Mouse (Mus musculus): ENCODE measurements at regions not wholly inside any gene's neighbourhood (a gene's known extent, or its start where the extent isn't known, plus 50 kb on each side); places are given as distances from the start of the nearest gene placed in this dataset.

- 73% methylated on average over 6 of the region's 6 CpGs for WGBS
- no peaks in the 10 kb centered on the region for H3K27me3 ChIP-seq (ENCODE audit: control insufficient read depth, insufficient read depth, low read length)
- H3K36me3 ChIP-seq (ENCODE audit: control insufficient read depth, insufficient read depth, low read length) = no peaks in the 10 kb centered on the region
- DNase-seq (ENCODE audit: low read depth in 1 of 2, low spot score in 2 of 2) = no peak
- TF ChIP-seq CTCF (IDR thresholded peaks at IDR 0.05; ENCODE audit: extremely low read depth, insufficient read depth, insufficient read length, insufficient replicate concordance) (no peak), POLR2A (IDR thresholded peaks at IDR 0.05; ENCODE audit: low read depth, low read length) (no peak)
- H3K4me3 ChIP-seq (ENCODE audit: extremely low read depth, insufficient read depth, insufficient read length) = no peak overlapping the region
- H3K4me1 ChIP-seq (ENCODE audit: control insufficient read depth, insufficient read depth, insufficient read length) = no peaks in the 10 kb centered on the region
- no peak overlapping the region for H3K27ac ChIP-seq (ENCODE audit: insufficient read depth, low read length)
Measured at GRCm38 (mm10) chr6:67140645-67141250, 97.2 kb upstream of the Serbp1 start.

- Histone ChIP-seq H3K27me3 (ENCODE audit: control insufficient read depth, insufficient read depth, low read length) (no peaks in the 10 kb centered on the region), H3K27ac (ENCODE audit: insufficient read depth, low read length) (no peak overlapping the region), H3K4me1 (ENCODE audit: control insufficient read depth, insufficient read depth, insufficient read length) (no peaks in the 10 kb centered on the region), H3K4me3 (ENCODE audit: extremely low read depth, insufficient read depth, insufficient read length) (no peak overlapping the region), H3K36me3 (ENCODE audit: control insufficient read depth, insufficient read depth, low read length) (no peaks in the 10 kb centered on the region)
- TF ChIP-seq POLR2A (IDR thresholded peaks at IDR 0.05; ENCODE audit: low read depth, low read length) (no peak), CTCF (IDR thresholded peaks at IDR 0.05; ENCODE audit: extremely low read depth, insufficient read depth, insufficient read length, insufficient replicate concordance) (no peak)
- no peak for DNase-seq (ENCODE audit: low read depth in 1 of 2, low spot score in 2 of 2)
- WGBS = 95% methylated on average over 3 of the region's 3 CpGs
Measured at GRCm38 (mm10) chr6:67139012-67139375, 99.0 kb upstream of the Serbp1 start.

- no peaks in the 10 kb centered on the region for H3K27me3 ChIP-seq (ENCODE audit: control insufficient read depth, insufficient read depth, low read length)
- no peaks in the 10 kb centered on the region for H3K4me1 ChIP-seq (ENCODE audit: control insufficient read depth, insufficient read depth, insufficient read length)
- no peak overlapping the region for H3K27ac ChIP-seq (ENCODE audit: insufficient read depth, low read length)
- H3K36me3 ChIP-seq (ENCODE audit: control insufficient read depth, insufficient read depth, low read length) = no peaks in the 10 kb centered on the region
- WGBS = 71% methylated on average over 13 of the region's 13 CpGs
- no peak for TF ChIP-seq POLR2A (IDR thresholded peaks at IDR 0.05; ENCODE audit: low read depth, low read length)
- TF ChIP-seq CTCF (IDR thresholded peaks at IDR 0.05; ENCODE audit: extremely low read depth, insufficient read depth, insufficient read length, insufficient replicate concordance) = no peak
- DNase-seq (ENCODE audit: low read depth in 1 of 2, low spot score in 2 of 2) = no peak
- no peak overlapping the region for H3K4me3 ChIP-seq (ENCODE audit: extremely low read depth, insufficient read depth, insufficient read length)
Measured at GRCm38 (mm10) chr6:67138302-67139011, 99.5 kb upstream of the Serbp1 start.

GRCm38 (mm10) chr6:67137482-67137881 lies 100.2 kb upstream of the Gadd45a start:
- DNase-seq (ENCODE audit: low read depth in 1 of 2, low spot score in 2 of 2) = no peak
- H3K27ac ChIP-seq (ENCODE audit: insufficient read depth, low read length) = no peak overlapping the region
- no peaks in the 10 kb centered on the region for H3K27me3 ChIP-seq (ENCODE audit: control insufficient read depth, insufficient read depth, low read length)
- H3K4me3 ChIP-seq (ENCODE audit: extremely low read depth, insufficient read depth, insufficient read length) = no peak overlapping the region
- TF ChIP-seq CTCF (IDR thresholded peaks at IDR 0.05; ENCODE audit: extremely low read depth, insufficient read depth, insufficient read length, insufficient replicate concordance) (no peak), POLR2A (IDR thresholded peaks at IDR 0.05; ENCODE audit: low read depth, low read length) (no peak)
- H3K4me1 ChIP-seq (ENCODE audit: control insufficient read depth, insufficient read depth, insufficient read length) = no peaks in the 10 kb centered on the region
- WGBS = 91% methylated on average over 4 of the region's 4 CpGs
- no peaks in the 10 kb centered on the region for H3K36me3 ChIP-seq (ENCODE audit: control insufficient read depth, insufficient read depth, low read length)

GRCm38 (mm10) chr6:67134915-67135314 lies 97.7 kb upstream of the Gadd45a start:
- H3K36me3 ChIP-seq (ENCODE audit: control insufficient read depth, insufficient read depth, low read length) = no peaks in the 10 kb centered on the region
- no peaks in the 10 kb centered on the region for H3K27me3 ChIP-seq (ENCODE audit: control insufficient read depth, insufficient read depth, low read length)
- 10% methylated on average over 1 of the region's 1 CpGs for WGBS
- DNase-seq (ENCODE audit: low read depth in 1 of 2, low spot score in 2 of 2) = no peak
- H3K4me3 ChIP-seq (ENCODE audit: extremely low read depth, insufficient read depth, insufficient read length) = no peak overlapping the region
- no peak overlapping the region for H3K27ac ChIP-seq (ENCODE audit: insufficient read depth, low read length)
- no peaks in the 10 kb centered on the region for H3K4me1 ChIP-seq (ENCODE audit: control insufficient read depth, insufficient read depth, insufficient read length)
- no peak for TF ChIP-seq CTCF (IDR thresholded peaks at IDR 0.05; ENCODE audit: extremely low read depth, insufficient read depth, insufficient read length, insufficient replicate concordance)
- TF ChIP-seq POLR2A (IDR thresholded peaks at IDR 0.05; ENCODE audit: low read depth, low read length) = no peak

- 89% methylated on average over 11 of the region's 11 CpGs for WGBS
- Histone ChIP-seq H3K36me3 (ENCODE audit: control insufficient read depth, insufficient read depth, low read length) (no peaks in the 10 kb centered on the region), H3K27ac (ENCODE audit: insufficient read depth, low read length) (no peak overlapping the region), H3K27me3 (ENCODE audit: control insufficient read depth, insufficient read depth, low read length) (no peaks in the 10 kb centered on the region), H3K4me1 (ENCODE audit: control insufficient read depth, insufficient read depth, insufficient read length) (peaks cover 4% of the 10 kb centered on the region; the same call in 1 of the 2 replicates), H3K4me3 (ENCODE audit: extremely low read depth, insufficient read depth, insufficient read length) (no peak overlapping the region)
- no peak for TF ChIP-seq POLR2A (IDR thresholded peaks at IDR 0.05; ENCODE audit: low read depth, low read length)
- no peak for DNase-seq (ENCODE audit: low read depth in 1 of 2, low spot score in 2 of 2)
Measured at GRCm38 (mm10) chr6:67130540-67131301, 93.5 kb upstream of the Gadd45a start.
